Mouse (Mus musculus) ovary, postnatal 36 days (tissue): ENCODE results near the gene Gm20894.
"Not testable (repeated sequence)": the region's sequence is repeated elsewhere in the genome, so short reads cannot be mapped to it uniquely, and the experiment has no call there.

Experiments used
- DNase-seq: peaks from one replicate; pipeline ENCODE4 v3.0.0; 2022; ENCODE audit warnings: low spot score, mixed read lengths

Gm20894 gene

DNA sequence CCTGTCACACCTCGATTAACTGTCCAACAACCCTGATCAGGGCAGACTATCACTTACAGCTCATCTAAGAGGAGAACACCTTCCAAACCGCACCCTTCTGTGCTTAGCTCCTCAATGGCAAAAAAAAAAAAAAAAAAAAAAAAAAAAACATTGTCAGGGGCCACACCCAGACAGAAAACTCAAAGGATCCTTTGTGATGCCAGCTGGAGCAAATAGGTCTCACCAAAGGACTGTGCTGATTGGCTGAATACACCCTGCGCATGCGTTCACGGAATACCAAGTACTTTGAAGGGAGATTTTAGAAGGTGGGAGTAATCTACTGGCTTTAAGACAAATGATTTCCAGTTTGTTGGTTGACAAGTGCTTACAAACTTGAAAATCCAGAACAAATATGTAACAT lies at the start of gene Gm20894:
Gm20894 (minus strand) TSS at position 101 of the 400 bp plus-strand sequence.
- DNase-seq = not testable (repeated sequence)
